Mouse (Mus musculus): Measurements from ENCODE around the gene Ahnak.

DNA sequence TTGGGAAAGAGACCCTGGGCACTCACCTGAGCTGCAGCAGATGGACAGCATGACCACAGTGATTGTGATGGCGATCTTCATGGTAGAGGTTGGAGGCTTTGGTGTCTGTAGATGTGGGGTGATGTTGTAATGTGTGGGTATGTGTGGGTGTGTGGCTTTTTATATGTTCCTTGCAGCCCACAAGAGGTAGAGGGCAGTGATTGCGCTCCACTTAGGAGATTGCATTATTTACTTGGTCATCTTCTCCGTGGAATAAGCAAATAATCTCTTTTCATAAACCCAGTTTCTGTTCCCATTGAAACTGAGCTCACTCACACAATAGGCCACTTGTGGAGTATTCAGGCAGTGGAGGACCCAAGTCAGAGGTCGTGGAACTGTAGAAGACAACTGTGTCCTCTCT, 98.7 kb downstream of the Ahnak start, which contains the start of gene Scgb1a1:
- no peak for TF ChIP-seq CTCF (IDR thresholded peaks at IDR 0.05)
- TF ChIP-seq POLR2A (IDR thresholded peaks at IDR 0.05; ENCODE audit: insufficient read depth, low read depth, low read length), result no peak

Data from heart, adult 2 months (tissue).